Mouse (Mus musculus) kidney, adult 2 months (tissue): ENCODE results near the gene Tfpt.
"Not testable (repeated sequence)": the region's sequence is repeated elsewhere in the genome, so short reads cannot be mapped to it uniquely, and the experiment has no call there.

Experiments
- CTCF ChIP-seq: fragments of 200-500 bp; conservative IDR thresholded peaks from 2 replicates; pipeline ENCODE4 v1.5.1; 2011; ENCODE audit warnings: low read depth, mild to moderate bottlenecking, control low read depth, low read length, moderate library complexity, mixed read lengths; ENCODE audit not compliant: insufficient read depth, insufficient read length
- POLR2A ChIP-seq: fragments of 200-500 bp; IDR thresholded peaks from one replicate; pipeline ENCODE4 v1.6.1; 2011; ENCODE audit warnings: low read depth, low read length, control low read depth

GRCm38 (mm10) chr7:3570580-3570979 is 59.1 kb downstream of the Tfpt start:
- not testable (repeated sequence) for TF ChIP-seq CTCF, POLR2A
